Mouse (Mus musculus) liver, embryonic 16.5 days (tissue): ENCODE results near the gene 2210016L21Rik. TPM values are rescaled to one million over a fixed set of nuclear protein-coding genes. Genes with fewer than 3 reads are reported as not detected.
"Not testable (repeated sequence)": the region's sequence is repeated elsewhere in the genome, so short reads cannot be mapped to it uniquely, and the experiment has no call there.

Experiments used
- ATAC-seq: fragments of 200-750 bp; cut with Nextera tagmentation; 2 replicates; pipeline ENCODE4 v1.8.0; 2017; ENCODE audit warnings: low read depth, mild to moderate bottlenecking, moderate number of reproducible peaks, moderate library complexity
- H3K27ac ChIP-seq: fragments of 300-500 bp; sonication (generic); 2 replicates; pipeline ENCODE4 v1.5.1; 2014; ENCODE audit warnings: mild to moderate bottlenecking, low read length
- H3K27me3 ChIP-seq: fragments of 300-500 bp; sonication (generic); 2 replicates; pipeline ENCODE4 v1.6.1; 2014; ENCODE audit warnings: low read depth, low read length, mixed read lengths; ENCODE audit not compliant: control insufficient read depth, insufficient read depth
- H3K36me3 ChIP-seq: fragments of 300-500 bp; sonication (generic); 2 replicates; pipeline ENCODE4 v1.6.1; 2014; ENCODE audit warnings: mild to moderate bottlenecking; ENCODE audit not compliant: control insufficient read depth, insufficient read depth
- H3K4me1 ChIP-seq: fragments of 300-500 bp; sonication (generic); 2 replicates; pipeline ENCODE4 v1.6.1; 2014; ENCODE audit warnings: low read depth, low read length, mixed read lengths; ENCODE audit not compliant: control insufficient read depth
- H3K4me2 ChIP-seq: fragments of 300-500 bp; sonication (generic); 2 replicates; pipeline ENCODE4 v1.6.1; 2014; ENCODE audit warnings: low read depth, low read length, mixed read lengths
- H3K4me3 ChIP-seq: fragments of 300-500 bp; sonication (generic); 2 replicates; pipeline ENCODE4 v1.5.1; 2014; ENCODE audit warnings: low read depth, mild to moderate bottlenecking, low read length
- H3K9ac ChIP-seq: fragments of 300-500 bp; sonication (generic); 2 replicates; pipeline ENCODE4 v1.6.1; 2014; ENCODE audit warnings: low read depth, low read length
- H3K9me3 ChIP-seq: fragments of 300-500 bp; sonication (generic); replicated peaks from 2 replicates; pipeline ENCODE4 v1.6.1; 2016; ENCODE audit warnings: low read length; ENCODE audit not compliant: control insufficient read depth
- WGBS: fragments of 180-500 bp; shearing (Covaris S2); extraction: QIAGEN DNeasy Blood & Tissue Kit; methylation state at CpG from one replicate; pipeline ENCODE4 v1.1.7; 2014; ENCODE audit not compliant: insufficient replicate concordance; 5-methylcytosine and 5-hydroxymethylcytosine counted together
- polyA plus RNA-seq: library from polyadenylated mRNA; unstranded; fragments of >200 nt; fragmentation: Nextera tagmentation; extraction: Ambion mirVana; gene quantifications from 2 replicates; pipeline ENCODE4 v1.2.1, GENCODE M21; 2015

2210016L21Rik gene
- polyA plus RNA-seq, 1 experiment from 2014 or later = 9.8 TPM

DNA sequence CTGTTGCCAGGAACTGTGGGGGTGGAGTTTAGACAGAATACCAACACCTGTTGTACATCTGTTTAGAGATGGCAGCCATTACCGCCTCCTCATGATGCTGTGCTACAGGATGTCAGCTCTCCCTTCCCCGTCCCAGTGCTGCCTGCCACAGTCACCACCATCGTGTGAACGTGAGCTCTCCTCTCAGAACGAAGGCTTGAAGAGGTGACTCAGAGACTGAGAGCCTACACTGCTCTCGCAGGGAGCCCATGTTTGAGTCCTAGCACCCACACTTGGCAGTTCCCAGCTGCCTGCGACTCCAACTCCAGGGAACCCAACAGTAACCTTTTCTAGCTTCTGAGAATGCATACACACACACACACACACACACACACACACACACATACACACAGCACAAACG lies 27.1 kb upstream of the 2210016L21Rik start:
- ATAC-seq = no peak
- WGBS = 55% methylated on average over 8 of the region's 8 CpGs
- H3K36me3 ChIP-seq = no peaks in the 10 kb centered on the region

DNA sequence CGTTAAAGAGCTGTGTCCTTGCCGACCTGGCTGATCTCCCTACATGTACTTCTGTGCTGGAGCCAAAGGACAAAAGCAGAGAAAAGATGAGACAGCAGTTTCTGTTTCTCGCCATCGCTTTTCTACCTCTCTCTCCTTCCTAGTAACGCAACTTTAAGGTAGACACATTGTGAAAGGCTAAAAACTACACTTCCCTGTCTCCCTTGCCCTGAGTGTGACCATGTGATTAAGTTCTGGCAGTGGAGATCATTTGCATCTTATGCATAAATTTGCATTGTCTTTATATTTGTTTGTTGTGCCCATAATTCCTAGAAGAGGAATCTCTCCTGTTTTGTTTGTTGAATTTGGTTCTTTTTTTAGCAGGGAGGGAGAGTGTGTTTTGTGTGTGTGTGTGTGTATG lies 26.1 kb upstream of the 2210016L21Rik start:
- WGBS = 48% methylated on average over 5 of the region's 5 CpGs
- ATAC-seq = no peak
- Histone ChIP-seq H3K9me3 (no peaks in the 10 kb centered on the region), H3K27me3 (no peaks in the 10 kb centered on the region), H3K36me3 (no peaks in the 10 kb centered on the region), H3K4me3 (no peak overlapping the region), H3K9ac (no peak overlapping the region), H3K27ac (no peak overlapping the region), H3K4me2 (no peak overlapping the region), H3K4me1 (no peaks in the 10 kb centered on the region)

More for the DNA sequence above, 27.1 kb upstream of the 2210016L21Rik start:
- H3K4me3 ChIP-seq = no peak overlapping the region
- H3K4me2 ChIP-seq = no peak overlapping the region
- H3K4me1 ChIP-seq = no peaks in the 10 kb centered on the region
- H3K27ac ChIP-seq = no peak overlapping the region
- H3K9me3 ChIP-seq = no peaks in the 10 kb centered on the region
- H3K9ac ChIP-seq = no peak overlapping the region
- H3K27me3 ChIP-seq = no peaks in the 10 kb centered on the region

DNA sequence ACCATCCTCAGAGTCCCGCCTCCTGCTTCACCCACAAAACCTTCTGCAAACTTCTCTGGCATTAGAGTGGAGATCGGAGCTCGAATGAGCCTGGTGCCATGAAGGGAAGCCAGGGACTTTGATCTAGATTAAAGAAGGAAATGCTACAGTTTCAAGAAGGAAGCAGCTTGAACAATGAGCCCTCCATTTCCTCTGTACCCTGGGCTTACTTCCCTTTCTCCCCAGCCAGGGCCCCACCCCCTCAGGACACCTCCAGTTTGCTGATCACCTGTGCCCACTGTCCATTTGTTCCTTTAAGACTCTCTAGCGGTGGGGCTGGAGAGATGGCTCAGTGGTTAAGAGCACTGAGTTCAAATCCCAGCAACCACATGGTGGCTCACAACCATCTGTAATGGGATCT lies 25.2 kb upstream of the 2210016L21Rik start:
- Histone ChIP-seq H3K36me3 (no peaks in the 10 kb centered on the region), H3K4me3 (no peak overlapping the region), H3K4me2 (no peak overlapping the region), H3K9me3 (no peaks in the 10 kb centered on the region), H3K4me1 (no peaks in the 10 kb centered on the region), H3K9ac (no peak overlapping the region), H3K27ac (no peak overlapping the region), H3K27me3 (no peaks in the 10 kb centered on the region)
- 43% methylated on average over 4 of the region's 4 CpGs for WGBS
- ATAC-seq = no peak

DNA sequence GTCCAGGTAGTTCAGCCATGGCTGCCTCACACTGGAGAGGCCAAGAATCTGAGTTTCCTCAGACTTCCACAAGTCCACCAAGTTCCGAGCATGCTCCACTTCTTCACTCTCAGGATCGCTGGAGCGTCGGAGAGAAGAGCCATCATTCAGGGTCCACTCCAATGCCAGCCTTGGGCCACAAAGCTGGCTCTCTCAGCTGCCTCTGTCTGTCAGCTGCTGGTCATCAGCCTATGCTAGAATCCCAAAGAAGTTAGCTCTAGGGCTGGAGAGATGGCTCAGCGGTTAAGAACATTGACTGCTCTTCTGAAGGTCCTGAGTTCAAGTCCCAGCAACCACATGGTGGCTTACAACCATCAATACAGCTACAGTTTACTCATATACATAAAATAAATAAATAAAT lies 24.6 kb upstream of the 2210016L21Rik start:
- H3K27me3 ChIP-seq, H3K9me3 ChIP-seq, H3K4me2 ChIP-seq, ATAC-seq, H3K4me3 ChIP-seq, H3K27ac ChIP-seq, H3K4me1 ChIP-seq, H3K36me3 ChIP-seq, H3K9ac ChIP-seq: not testable (repeated sequence)
- WGBS = 84% methylated on average over 5 of the region's 5 CpGs

DNA sequence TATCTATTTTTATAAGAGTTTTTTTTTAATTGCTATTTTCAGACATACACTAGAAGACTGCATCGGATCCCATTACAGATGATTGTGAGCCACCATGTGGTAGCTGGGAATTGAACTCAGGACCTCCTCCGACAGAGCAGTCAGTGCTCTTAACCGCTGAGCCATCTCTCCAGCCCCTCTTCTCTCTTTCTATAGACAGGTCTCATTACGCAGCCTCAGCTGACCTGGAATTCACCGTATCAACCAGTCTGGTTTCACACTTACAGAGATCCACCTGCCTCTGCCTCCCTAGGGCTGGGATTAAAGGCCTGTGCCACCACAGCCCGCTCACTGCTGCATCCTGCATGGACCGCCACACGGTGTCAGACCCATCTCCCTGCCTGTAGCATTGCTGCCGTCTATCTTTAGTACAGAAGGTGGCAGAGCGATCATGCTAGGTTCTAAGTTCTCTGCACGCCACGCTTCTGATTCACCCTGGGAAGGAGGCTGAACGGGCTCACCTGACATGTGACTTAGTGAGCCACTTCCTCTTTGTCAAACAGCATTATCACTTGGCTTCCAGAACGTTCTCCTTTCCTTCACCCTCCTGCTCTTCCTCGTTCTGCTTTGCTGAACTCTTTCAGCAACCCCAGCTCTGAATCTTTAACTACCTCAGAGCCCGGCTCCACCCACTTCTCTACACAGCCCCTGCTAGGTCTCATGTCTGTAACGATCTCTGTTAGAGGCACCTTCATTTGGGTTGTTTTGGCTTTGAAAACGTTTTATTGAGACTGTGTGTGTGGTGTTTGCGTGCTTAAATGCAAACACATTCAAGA lies 20.2 kb upstream of the 2210016L21Rik start:
- Histone ChIP-seq H3K4me2 (peak overlapping the region; percentile 10; the same call in 1 of the 2 replicates), H3K4me1 (peaks cover 7% of the 10 kb centered on the region; the same call in 1 of the 2 replicates), H3K4me3 (no peak overlapping the region), H3K27ac (no peak overlapping the region), H3K9me3 (no peaks in the 10 kb centered on the region), H3K9ac (no peak overlapping the region), H3K36me3 (no peaks in the 10 kb centered on the region), H3K27me3 (no peaks in the 10 kb centered on the region)
- ATAC-seq = no peak
- 26% methylated on average over 19 of the region's 19 CpGs for WGBS

DNA sequence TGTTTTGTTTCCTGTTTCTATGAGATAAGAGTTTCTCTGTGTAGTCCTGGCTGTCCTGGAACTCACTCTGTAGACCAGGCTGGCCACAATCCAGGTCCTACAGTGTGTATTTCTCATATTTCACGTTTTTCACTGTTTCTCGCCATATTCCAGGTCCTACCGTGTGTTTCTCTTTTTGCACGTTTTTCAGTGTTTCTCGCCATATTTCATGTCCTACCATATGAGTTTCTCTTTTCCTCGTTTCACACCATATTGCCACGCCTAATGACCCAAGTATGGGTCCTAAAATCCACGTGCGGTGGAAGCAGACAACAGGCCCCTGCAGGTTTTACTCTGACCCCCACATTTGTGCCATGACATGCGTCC lies 19.6 kb upstream of the 2210016L21Rik start:
- H3K27me3 ChIP-seq = no peaks in the 10 kb centered on the region
- H3K4me3 ChIP-seq = no peak overlapping the region
- WGBS = 40% methylated on average over 10 of the region's 10 CpGs
- H3K27ac ChIP-seq = no peak overlapping the region
- H3K36me3 ChIP-seq = no peaks in the 10 kb centered on the region
- no peak overlapping the region for H3K9ac ChIP-seq
- peaks cover 7% of the 10 kb centered on the region; the same call in 1 of the 2 replicates for H3K4me1 ChIP-seq
- peak overlapping the region; percentile 10; the same call in 1 of the 2 replicates for H3K4me2 ChIP-seq
- no peaks in the 10 kb centered on the region for H3K9me3 ChIP-seq
- ATAC-seq = no peak

DNA sequence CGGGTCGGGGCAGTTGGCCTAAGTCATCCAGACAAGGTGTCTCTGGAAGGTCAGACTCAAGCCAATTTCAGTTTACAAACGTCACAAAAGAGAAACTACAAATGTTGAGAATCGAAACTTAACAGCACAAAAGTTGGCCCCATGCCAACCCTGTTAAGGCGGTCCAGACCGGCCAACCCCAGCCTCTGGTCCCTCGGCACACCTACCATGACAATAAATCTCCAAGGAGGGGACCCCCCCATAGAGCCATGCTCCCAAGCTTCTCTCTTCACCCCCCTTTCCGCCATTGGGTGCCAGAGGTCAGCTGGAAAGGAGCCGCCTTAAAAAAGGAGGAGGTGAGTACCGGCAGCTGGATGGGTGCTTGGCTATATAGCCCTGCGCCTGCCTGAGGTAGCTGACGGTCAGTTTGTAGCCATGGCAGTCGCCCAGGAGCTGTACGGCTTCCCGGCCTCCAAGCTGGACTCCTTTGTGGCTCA lies 18.9 kb upstream of the 2210016L21Rik start, which contains the start of gene Oasl1:
Oasl1 (plus strand) TSS at position 243 of the 476 bp plus-strand sequence.
- Histone ChIP-seq H3K36me3 (no peaks in the 10 kb centered on the region), H3K27ac (no peak within 1 kb of the TSS), H3K4me3 (peak within 1 kb of the TSS; percentile 44), H3K27me3 (no peaks in the 10 kb centered on the region), H3K4me2 (peak within 1 kb of the TSS; percentile 52), H3K9me3 (no peaks in the 10 kb centered on the region), H3K4me1 (peaks cover 7% of the 10 kb centered on the region; the same call in 1 of the 2 replicates), H3K9ac (peak within 1 kb of the TSS; percentile 13)
- peak; percentile 46; the same call in 1 of the 2 replicates for ATAC-seq
- 36% methylated on average over 15 of the region's 15 CpGs for WGBS

DNA sequence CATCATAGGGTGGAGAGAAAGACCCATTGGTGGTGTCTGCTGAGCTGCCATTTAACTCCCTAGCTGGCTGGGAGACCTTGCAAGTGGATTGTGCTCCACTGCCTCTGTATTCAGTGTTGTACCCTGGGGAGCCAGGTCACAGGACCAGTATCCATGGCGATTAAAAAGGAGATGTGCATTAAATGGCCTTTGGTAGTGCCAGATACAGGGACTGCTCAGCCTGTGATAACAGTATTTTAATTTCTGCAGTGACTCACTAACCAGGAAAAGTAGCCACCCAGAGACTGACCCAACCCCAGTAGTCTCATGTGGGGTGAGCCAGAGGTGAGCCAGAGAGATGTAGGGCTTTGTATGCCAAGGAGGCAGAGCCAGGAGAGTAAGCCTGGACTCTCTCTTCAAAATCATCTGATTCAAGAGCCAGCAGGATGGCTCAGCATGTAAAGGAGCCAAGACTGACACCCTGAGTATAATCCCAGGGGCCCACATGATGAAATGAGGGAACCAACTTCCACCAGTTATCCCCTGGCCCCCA lies 15.7 kb upstream of the 2210016L21Rik start:
- Histone ChIP-seq H3K36me3 (no peaks in the 10 kb centered on the region), H3K27ac (no peak overlapping the region), H3K4me3 (no peak overlapping the region), H3K27me3 (no peaks in the 10 kb centered on the region), H3K4me2 (no peak overlapping the region), H3K9me3 (no peaks in the 10 kb centered on the region), H3K4me1 (peaks cover 7% of the 10 kb centered on the region; the same call in 1 of the 2 replicates), H3K9ac (no peak overlapping the region)
- no peak for ATAC-seq
- 50% methylated on average over 1 of the region's 1 CpGs for WGBS

DNA sequence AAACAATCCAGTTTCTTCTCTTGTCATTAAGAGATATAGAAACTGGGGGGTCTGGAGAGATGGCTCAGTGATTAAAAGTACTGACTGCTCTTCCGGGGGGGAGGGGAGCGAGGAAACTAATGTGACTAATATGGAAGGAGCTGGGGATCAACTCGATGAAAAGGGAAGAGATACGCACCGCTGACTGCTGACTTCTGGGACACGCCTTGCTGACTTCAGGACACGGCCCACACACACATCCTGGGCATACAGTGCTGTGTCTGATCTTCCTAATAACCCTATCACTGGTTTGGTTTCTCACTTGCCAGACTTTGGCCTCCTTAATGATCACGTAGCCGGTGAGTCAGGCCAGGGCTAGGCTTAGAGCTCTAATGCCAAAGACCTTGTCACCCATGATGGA lies 15.2 kb upstream of the 2210016L21Rik start:
- Histone ChIP-seq H3K4me1 (peaks cover 7% of the 10 kb centered on the region; the same call in 1 of the 2 replicates), H3K4me2 (no peak overlapping the region), H3K27me3 (no peaks in the 10 kb centered on the region), H3K27ac (no peak overlapping the region), H3K9me3 (no peaks in the 10 kb centered on the region), H3K36me3 (no peaks in the 10 kb centered on the region), H3K9ac (no peak overlapping the region), H3K4me3 (no peak overlapping the region)
- WGBS = 66% methylated on average over 9 of the region's 9 CpGs
- no peak for ATAC-seq
